Mouse (Mus musculus) forebrain, embryonic 12.5 days (tissue): ENCODE measurements at regions not wholly inside any gene's neighbourhood (a gene's known extent, or its start where the extent isn't known, plus 50 kb on each side); places are given as distances from the start of the nearest gene placed in this dataset.

ENCODE experiments used
- ATAC-seq: fragments of 200-750 bp; cut with Nextera tagmentation; 2 replicates; pipeline ENCODE4 v1.8.0; 2017; ENCODE audit warnings: moderate TSS enrichment; ENCODE audit not compliant: low FRiP score
- H3K27ac ChIP-seq: fragments of 300-500 bp; sonication (generic); 2 replicates; pipeline ENCODE4 v1.5.1; 2016; ENCODE audit warnings: mild to moderate bottlenecking
- H3K27me3 ChIP-seq: fragments of 300-500 bp; sonication (generic); 2 replicates; pipeline ENCODE4 v1.6.1; 2016; ENCODE audit warnings: mild to moderate bottlenecking
- H3K36me3 ChIP-seq: fragments of 300-500 bp; sonication (generic); replicated peaks from 2 replicates; pipeline ENCODE4 v1.6.1; 2016; ENCODE audit warnings: mild to moderate bottlenecking
- H3K4me1 ChIP-seq: fragments of 300-500 bp; sonication (generic); 2 replicates; pipeline ENCODE4 v1.6.1; 2016
- H3K4me2 ChIP-seq: fragments of 300-500 bp; sonication (generic); 2 replicates; pipeline ENCODE4 v1.6.1; 2016; ENCODE audit warnings: mild to moderate bottlenecking, moderate library complexity
- H3K4me3 ChIP-seq: fragments of 300-500 bp; sonication (generic); replicated peaks from 2 replicates; pipeline ENCODE4 v1.5.1; 2016; ENCODE audit warnings: mild to moderate bottlenecking
- H3K9ac ChIP-seq: fragments of 300-500 bp; sonication (generic); 2 replicates; pipeline ENCODE4 v1.6.1; 2016; ENCODE audit warnings: mild to moderate bottlenecking
- H3K9me3 ChIP-seq: fragments of 300-500 bp; sonication (generic); 2 replicates; pipeline ENCODE4 v1.6.1; 2016
- WGBS: fragments of 180-500 bp; shearing (Covaris S2); methylation state at CpG from one replicate; pipeline ENCODE4 v1.1.7; 2016; 5-methylcytosine and 5-hydroxymethylcytosine counted together

DNA sequence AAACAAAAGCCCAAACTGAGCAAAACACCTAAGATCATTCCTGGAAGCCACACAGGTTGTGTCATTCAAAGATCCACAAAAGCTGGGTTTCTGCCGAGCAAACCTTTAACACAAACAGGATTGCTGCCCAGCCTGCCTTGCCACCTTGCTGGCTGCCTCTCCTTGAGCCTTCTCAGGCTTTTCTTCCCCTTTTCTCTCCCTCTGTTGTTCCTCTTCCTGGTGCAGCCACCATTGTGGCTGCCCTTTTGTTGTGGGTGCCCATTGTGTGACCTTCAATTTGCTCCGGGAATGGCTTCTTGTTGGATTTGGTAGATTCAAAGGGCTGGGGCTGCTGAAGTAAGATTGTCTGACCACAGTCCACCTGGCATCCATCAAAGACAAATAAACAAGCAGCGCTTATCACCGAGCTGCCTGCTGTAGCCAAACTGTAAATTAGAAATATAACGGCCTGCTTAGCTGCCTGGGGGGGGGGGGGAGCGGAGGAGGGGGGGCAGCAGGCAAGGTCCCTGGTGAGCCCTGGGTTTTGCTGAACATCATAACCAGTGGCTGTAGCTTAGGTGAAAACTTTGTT, 169.8 kb downstream of the Kit start:
- H3K9ac ChIP-seq, result no peak overlapping the region
- no peaks in the 10 kb centered on the region for H3K36me3 ChIP-seq
- no peak for ATAC-seq
- no peak overlapping the region for H3K27ac ChIP-seq
- H3K4me2 ChIP-seq, result no peak overlapping the region
- no peak overlapping the region for H3K4me3 ChIP-seq
- no peaks in the 10 kb centered on the region for H3K9me3 ChIP-seq
- H3K27me3 ChIP-seq, result no peaks in the 10 kb centered on the region
- WGBS, result 10% methylated on average over 5 of the region's 6 CpGs
- peaks cover 13% of the 10 kb centered on the region for H3K4me1 ChIP-seq

DNA sequence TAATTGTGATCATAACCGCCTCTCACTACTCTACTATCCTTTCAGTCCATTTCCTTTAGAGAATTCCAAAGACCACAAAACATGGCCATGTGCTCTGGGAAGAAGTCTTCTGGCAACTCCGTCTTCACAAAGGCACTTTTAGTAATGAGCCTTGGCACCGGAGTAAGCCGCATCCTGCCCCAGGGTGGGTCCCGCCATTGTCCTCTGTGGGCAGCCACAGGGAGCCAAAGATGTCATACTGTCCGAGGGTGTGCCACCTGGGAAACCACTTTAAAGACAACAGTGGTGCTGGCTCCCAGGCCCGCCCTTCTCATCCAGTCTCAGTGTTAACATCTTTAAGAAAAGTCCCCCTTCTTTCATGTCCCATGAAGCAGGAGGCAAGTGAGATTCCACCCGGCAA, 164.6 kb downstream of the Kit start:
- Histone ChIP-seq H3K9ac (no peak overlapping the region), H3K4me2 (no peak overlapping the region), H3K4me1 (peaks cover 11% of the 10 kb centered on the region), H3K27me3 (no peaks in the 10 kb centered on the region), H3K4me3 (no peak overlapping the region), H3K27ac (no peak overlapping the region), H3K9me3 (no peaks in the 10 kb centered on the region), H3K36me3 (no peaks in the 10 kb centered on the region)
- no peak for ATAC-seq
- 59% methylated on average over 8 of the region's 8 CpGs for WGBS

DNA sequence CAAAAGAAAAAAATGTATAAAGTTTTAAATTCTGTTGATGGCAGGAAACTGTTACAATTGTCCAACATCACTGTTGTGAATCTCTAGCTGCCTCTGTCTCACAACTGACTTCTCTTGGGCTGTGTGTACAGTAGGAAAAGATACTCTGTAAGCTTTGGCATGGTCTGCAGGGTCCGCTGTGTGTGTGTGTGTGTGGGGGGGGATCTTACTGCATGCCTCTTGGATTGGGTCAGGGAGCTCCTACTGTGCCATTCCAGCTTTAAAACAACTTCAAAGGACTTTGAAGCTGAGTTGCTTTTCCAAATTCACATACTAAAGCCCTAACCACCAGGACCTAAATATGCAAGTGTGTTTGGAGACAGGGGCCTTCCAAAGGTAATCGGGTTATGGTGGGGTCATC, 163.7 kb downstream of the Kit start:
- ATAC-seq, result no peak
- Histone ChIP-seq H3K4me3 (no peak overlapping the region), H3K36me3 (no peaks in the 10 kb centered on the region), H3K9me3 (no peaks in the 10 kb centered on the region), H3K4me1 (peaks cover 11% of the 10 kb centered on the region), H3K4me2 (no peak overlapping the region), H3K27me3 (no peaks in the 10 kb centered on the region), H3K27ac (no peak overlapping the region), H3K9ac (no peak overlapping the region)
- WGBS, result 70% methylated on average over 2 of the region's 2 CpGs

DNA sequence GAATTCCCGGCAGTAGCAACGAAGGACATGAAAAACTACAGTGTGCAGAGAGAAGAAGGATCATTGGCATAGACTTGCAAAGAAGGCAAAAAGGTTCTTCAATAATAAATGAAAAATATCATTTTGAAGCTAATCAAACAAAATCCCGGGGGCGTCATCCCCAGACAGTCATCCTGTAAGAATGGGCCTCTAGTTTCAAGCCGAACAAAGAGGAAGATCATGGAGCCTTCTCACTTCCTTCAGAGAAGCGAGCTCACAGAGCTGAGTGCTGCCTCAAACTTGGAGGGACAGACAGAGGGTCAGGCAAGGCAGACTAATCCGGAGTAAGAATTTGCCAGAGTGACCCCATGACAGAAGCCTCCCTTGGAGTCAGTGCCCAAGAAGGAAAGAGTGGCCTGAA, 163.0 kb downstream of the Kit start:
- Histone ChIP-seq H3K27me3 (no peaks in the 10 kb centered on the region), H3K9ac (no peak overlapping the region), H3K4me1 (peaks cover 11% of the 10 kb centered on the region), H3K36me3 (no peaks in the 10 kb centered on the region), H3K27ac (no peak overlapping the region), H3K4me3 (no peak overlapping the region), H3K4me2 (no peak overlapping the region), H3K9me3 (no peaks in the 10 kb centered on the region)
- 85% methylated on average over 7 of the region's 7 CpGs for WGBS
- ATAC-seq, result no peak

DNA sequence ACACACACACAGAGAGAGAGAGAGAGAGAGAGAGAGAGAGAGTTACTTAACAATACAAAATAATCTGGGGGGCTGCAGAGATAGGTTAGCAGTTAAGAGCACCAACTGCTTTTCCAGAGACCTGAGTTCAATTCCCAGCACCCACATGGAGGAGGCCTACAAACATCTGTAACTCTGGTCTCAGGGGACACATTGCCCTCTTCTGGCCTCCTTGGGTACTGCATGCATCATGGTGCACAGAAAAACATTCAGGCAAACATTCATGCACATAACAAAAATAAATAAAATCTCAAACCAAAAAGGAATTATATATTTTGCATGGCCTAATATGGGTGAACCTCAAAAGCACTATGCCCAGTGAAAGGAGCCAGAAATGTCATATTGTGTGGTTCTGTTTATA, 161.6 kb downstream of the Kit start:
- Histone ChIP-seq H3K27me3 (no peaks in the 10 kb centered on the region), H3K9me3 (no peaks in the 10 kb centered on the region), H3K4me3 (no peak overlapping the region), H3K27ac (no peak overlapping the region), H3K36me3 (no peaks in the 10 kb centered on the region), H3K4me2 (no peak overlapping the region), H3K9ac (no peak overlapping the region), H3K4me1 (peaks cover 11% of the 10 kb centered on the region)
- no peak for ATAC-seq

DNA sequence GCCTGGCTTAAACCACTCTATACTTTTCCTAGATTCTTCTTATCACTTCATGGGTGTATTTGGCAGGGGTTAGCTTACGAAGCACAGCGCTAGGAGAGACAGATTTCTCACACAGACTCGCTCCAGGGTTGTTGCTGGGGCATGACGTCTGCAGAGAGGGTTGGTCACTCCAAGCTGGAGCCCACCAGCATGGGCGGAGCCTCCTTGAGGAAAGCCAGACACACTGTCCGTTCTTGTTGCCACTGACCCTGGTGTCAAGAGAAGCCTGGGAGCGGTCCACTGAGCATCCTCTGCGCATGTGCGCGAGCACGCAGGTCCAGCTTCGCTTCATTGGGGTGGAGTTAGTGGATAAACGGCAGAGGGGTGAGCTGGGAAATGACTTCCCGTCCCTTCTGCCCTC, 159.8 kb downstream of the Kit start:
- Histone ChIP-seq H3K27ac (no peak overlapping the region), H3K4me1 (peaks cover 4% of the 10 kb centered on the region; the same call in 1 of the 2 replicates), H3K9ac (no peak overlapping the region), H3K9me3 (no peaks in the 10 kb centered on the region), H3K27me3 (no peaks in the 10 kb centered on the region), H3K36me3 (no peaks in the 10 kb centered on the region), H3K4me2 (no peak overlapping the region), H3K4me3 (no peak overlapping the region)
- no peak for ATAC-seq
- 95% methylated on average over 14 of the region's 14 CpGs for WGBS

DNA sequence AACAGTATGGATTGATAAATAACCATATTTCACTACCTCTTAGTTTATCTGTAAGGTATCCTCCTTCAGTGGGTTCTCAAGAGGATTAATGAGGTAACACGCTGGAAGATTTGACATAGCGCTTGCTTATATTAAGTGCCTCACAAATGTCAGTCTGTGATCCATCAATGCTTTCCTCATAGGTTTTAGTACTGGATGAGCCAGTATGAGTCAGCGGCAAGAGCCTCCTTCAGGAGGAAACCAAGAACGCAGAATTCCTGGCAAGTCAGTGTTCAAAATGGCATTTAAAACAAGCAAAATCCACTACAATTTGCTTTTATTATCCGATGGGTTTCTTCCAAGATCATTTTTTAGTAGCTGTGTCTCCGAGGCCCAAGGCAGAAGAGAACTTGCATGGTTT, 159.3 kb downstream of the Kit start:
- Histone ChIP-seq H3K4me1 (peaks cover 3% of the 10 kb centered on the region; the same call in 1 of the 2 replicates), H3K9ac (no peak overlapping the region), H3K27ac (no peak overlapping the region), H3K36me3 (no peaks in the 10 kb centered on the region), H3K27me3 (no peaks in the 10 kb centered on the region), H3K4me2 (no peak overlapping the region), H3K4me3 (no peak overlapping the region), H3K9me3 (no peaks in the 10 kb centered on the region)
- no peak for ATAC-seq
- 94% methylated on average over 6 of the region's 6 CpGs for WGBS

DNA sequence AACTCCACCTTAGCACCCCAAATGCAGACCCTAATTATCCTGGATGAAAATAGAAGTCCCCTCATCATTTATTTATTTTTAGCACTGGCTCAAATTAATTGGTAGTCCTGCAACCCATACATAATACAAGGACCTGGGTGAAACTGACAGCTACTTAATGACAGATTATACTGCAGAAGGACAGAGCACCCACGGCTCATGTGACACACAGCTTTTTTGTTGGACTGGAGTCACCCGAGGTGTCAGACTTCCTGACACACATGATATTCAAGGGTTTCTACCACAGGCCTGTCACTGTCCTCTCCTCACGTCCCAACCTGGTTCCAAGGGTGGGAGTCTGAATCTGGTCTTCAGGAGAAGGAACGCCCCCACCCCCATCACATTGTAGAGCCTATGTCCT, 156.5 kb downstream of the Kit start:
- no peak overlapping the region for H3K27ac ChIP-seq
- H3K27me3 ChIP-seq, result no peaks in the 10 kb centered on the region
- no peak overlapping the region for H3K4me2 ChIP-seq
- no peaks in the 10 kb centered on the region for H3K9me3 ChIP-seq
- H3K4me1 ChIP-seq, result no peaks in the 10 kb centered on the region
- H3K9ac ChIP-seq, result no peak overlapping the region
- ATAC-seq, result no peak
- no peaks in the 10 kb centered on the region for H3K36me3 ChIP-seq
- no peak overlapping the region for H3K4me3 ChIP-seq
- WGBS, result 84% methylated on average over 4 of the region's 4 CpGs

DNA sequence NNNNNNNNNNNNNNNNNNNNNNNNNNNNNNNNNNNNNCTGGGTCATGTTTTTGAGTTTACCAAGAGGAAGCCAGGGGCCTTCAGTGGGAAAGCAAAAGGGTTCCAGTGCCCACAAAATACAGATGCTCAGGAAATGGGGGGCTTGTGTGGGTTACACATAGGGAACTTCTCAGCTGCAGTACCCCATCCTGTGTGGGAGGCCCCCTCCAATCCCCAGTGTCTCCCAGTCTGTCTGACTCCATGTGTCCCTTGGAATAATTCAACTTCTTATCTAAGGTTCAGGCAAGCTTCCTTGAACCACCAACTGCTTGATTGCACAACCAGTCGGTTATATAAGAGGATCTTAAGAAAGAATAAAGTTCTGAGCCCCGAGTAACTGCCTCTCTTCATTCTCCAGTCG, 156.0 kb downstream of the Kit start:
- H3K4me3 ChIP-seq, result no peak overlapping the region
- WGBS, result 69% methylated on average over 3 of the region's 3 CpGs
- no peaks in the 10 kb centered on the region for H3K27me3 ChIP-seq
- H3K27ac ChIP-seq, result no peak overlapping the region
- H3K4me2 ChIP-seq, result no peak overlapping the region
- H3K9me3 ChIP-seq, result no peaks in the 10 kb centered on the region
- ATAC-seq, result no peak
- H3K36me3 ChIP-seq, result no peaks in the 10 kb centered on the region
- H3K9ac ChIP-seq, result no peak overlapping the region
- no peaks in the 10 kb centered on the region for H3K4me1 ChIP-seq

DNA sequence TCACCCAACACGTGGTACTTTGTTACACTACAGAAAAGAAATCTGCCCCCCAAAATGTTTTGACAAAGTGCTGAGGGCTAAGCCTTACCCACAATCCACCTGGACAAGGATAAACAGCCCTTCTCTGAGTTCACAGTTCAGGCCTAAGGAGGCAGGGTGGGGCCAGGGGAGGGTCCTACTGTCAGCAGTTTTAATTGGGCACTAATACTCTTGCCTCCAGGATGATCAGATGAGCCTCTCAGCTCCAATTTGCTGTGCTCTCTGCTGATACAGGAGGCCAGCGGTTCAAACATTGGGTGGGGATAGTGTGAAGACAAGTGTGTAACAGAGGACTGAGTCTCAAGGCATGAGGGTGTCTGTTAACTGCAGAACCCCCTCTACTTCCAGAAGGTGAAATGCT, 146.6 kb downstream of the Kit start:
- no peak for ATAC-seq
- Histone ChIP-seq H3K4me3 (no peak overlapping the region), H3K36me3 (no peaks in the 10 kb centered on the region), H3K9me3 (no peaks in the 10 kb centered on the region), H3K4me2 (no peak overlapping the region), H3K9ac (no peak overlapping the region), H3K4me1 (peaks cover 11% of the 10 kb centered on the region; the same call in 1 of the 2 replicates), H3K27me3 (no peaks in the 10 kb centered on the region), H3K27ac (no peak overlapping the region)
- WGBS, result 75% methylated on average over 2 of the region's 2 CpGs

DNA sequence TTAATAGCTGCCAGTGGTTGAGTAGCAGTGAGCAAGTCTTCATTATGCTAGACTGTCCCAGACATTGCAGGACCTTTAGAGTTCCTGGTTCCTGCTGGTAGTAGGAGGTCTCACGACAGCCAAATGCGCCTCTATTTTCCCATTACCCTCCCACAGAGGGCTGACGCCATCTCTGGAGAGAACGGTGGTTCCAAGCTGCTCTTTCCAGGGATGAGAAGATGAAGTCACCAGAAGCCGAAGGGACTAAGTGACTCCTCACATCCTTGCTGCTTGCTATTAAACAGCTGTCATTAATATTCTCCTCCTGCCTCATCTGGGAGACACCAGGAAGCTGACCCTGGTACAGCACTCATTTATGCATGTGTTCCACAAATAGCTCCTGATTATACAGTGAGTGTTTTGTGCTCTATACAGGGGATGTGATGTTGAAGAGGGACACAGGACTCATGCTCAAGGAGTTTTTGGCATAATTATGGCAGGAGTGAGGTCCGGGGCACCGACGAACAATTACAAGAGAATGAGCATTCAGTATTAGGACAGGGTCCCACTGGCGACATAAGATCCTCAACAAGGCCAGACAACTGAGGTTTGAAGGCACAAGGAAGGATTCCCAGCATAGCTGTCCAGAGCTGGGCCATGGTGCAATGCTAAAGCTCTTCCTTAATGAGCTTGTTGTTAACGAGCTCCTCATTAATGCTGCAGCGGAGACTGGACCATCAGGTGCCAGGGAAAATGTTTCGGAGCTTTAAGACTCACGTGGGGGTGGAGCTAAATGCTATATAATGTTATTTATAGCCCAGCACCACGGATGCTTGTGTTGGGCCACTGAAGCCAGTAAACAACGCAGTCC, 145.6 kb downstream of the Kit start:
- H3K27me3 ChIP-seq, result no peaks in the 10 kb centered on the region
- H3K36me3 ChIP-seq, result no peaks in the 10 kb centered on the region
- ATAC-seq, result peak; percentile 57; the same call in 1 of the 2 replicates
- WGBS, result 52% methylated on average over 15 of the region's 15 CpGs
- H3K27ac ChIP-seq, result 0 out of 2 replicates have a peak overlapping the region, but pooled peaks have one; percentile 19
- H3K4me3 ChIP-seq, result no peak overlapping the region
- no peak overlapping the region for H3K9ac ChIP-seq
- H3K4me1 ChIP-seq, result peaks cover 11% of the 10 kb centered on the region; the same call in 1 of the 2 replicates
- no peak overlapping the region for H3K4me2 ChIP-seq
- H3K9me3 ChIP-seq, result no peaks in the 10 kb centered on the region

DNA sequence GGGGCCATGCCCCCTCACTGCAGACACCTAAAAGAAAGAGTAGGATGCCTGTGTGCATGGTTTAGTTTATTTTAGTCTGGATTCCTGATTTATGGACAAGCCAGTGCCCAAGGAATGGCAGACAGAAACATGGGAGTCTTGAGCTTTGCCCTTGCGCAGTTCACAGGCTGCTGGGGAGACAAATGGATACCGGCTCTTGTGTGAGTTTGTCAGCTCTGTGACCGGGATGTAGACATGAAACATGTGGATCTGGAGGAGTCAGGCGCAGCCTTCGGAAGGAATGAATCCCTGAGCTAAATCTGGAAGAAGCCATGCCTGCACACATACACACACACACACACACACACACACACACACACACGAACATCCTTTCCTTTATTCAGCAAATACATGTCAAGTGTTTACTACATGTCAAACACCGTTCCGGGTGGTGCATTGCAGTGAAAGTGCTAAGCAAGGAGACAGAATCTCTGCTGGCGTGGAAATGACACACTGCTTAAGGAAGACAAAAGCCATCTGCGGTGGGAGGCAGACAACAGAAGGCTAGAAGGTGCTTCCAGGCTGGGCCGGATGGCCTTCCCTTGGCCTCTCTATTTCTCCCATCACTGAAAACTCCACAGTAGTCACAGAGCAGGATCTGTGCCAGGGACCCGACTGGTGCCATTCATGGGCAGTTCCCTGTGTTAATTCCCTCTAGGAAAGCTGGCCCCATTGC, 144.0 kb downstream of the Kit start:
- H3K4me3 ChIP-seq, result no peak overlapping the region
- peaks cover 11% of the 10 kb centered on the region; the same call in 1 of the 2 replicates for H3K4me1 ChIP-seq
- H3K4me2 ChIP-seq, result no peak overlapping the region
- 83% methylated on average over 12 of the region's 12 CpGs for WGBS
- no peak for ATAC-seq
- H3K27ac ChIP-seq, result no peak overlapping the region
- H3K9ac ChIP-seq, result no peak overlapping the region
- H3K27me3 ChIP-seq, result no peaks in the 10 kb centered on the region
- no peaks in the 10 kb centered on the region for H3K9me3 ChIP-seq
- no peaks in the 10 kb centered on the region for H3K36me3 ChIP-seq
